Mouse (Mus musculus): ENCODE measurements around the gene Gab2.

The Gab2 gene

DNA sequence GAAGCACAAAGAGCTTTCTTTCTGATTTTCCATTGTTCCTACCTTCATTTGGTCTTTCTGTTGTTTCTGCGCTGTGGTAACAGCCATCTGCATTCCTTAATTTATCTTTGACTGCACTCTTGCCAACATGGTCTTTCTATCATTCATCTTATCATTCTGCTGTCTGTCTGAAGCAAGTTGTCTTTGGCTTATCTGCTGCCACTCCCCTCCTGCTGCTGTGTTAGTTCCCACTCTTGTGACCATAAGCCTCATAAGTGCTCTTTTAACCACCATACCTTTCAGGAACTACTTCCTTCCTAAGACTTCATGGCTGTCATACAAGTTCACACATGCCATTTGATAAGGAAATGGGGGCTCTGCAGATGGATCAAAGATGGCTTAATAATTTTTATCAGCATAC lies 102.6 kb downstream of the Gab2 start:
- TF ChIP-seq GATA4 (IDR thresholded peaks at IDR 0.05; ENCODE audit: insufficient replicate concordance, low read length), result no peak

DNA sequence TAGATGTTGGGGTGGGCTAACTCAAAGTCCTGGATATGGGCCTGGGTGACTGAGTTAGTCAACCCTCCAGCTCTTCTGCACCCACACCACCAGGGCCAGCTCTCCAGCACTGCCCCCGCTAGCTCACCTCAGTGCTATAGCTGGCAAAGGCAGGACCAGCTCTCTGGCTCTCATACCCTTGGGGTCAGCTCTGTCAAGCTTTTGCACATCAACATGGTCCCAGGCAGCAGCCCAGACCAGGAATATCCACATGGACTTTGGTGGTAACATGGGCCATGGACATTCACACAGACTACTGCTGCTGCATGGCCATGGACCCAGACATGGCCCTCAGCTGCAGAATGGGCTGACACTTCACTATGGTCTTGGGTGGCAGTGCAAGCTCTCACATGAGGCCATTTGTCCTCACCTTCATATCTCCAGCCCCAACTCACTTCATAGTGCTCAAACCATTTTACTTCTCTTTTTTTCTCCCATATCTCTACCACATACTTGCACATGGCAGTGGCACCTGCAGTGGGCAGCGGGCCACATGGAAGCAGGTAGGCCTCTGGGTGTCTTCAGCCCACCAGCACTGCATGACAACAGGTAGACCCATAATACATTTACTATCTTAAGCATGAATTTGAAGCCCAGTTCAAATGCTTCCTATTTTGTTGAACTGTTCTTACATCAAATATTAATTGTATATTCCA lies 106.1 kb downstream of the Gab2 start:
- no peak for TF ChIP-seq GATA4 (IDR thresholded peaks at IDR 0.05; ENCODE audit: insufficient replicate concordance, low read length)

DNA sequence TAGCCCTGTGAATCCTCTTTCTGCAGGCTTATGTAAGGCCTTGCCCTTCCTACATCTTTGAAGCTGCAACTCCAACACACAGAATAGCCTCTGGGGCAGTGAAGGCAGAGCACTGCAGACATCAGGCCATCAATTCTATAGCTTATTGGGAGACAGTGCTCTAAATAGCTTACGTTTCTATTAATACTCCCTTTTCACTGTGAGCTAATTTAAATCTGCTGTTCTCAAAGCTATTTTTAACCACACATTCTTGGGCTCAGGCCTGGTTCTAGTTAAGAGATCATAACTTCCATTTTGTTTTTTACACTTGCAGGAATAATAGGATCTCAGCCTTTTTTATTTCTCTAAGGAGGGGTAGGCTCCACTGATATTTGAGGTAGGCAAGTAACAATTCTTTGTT lies 107.7 kb downstream of the Gab2 start:
- TF ChIP-seq GATA4 (IDR thresholded peaks at IDR 0.05; ENCODE audit: insufficient replicate concordance, low read length), result no peak

DNA sequence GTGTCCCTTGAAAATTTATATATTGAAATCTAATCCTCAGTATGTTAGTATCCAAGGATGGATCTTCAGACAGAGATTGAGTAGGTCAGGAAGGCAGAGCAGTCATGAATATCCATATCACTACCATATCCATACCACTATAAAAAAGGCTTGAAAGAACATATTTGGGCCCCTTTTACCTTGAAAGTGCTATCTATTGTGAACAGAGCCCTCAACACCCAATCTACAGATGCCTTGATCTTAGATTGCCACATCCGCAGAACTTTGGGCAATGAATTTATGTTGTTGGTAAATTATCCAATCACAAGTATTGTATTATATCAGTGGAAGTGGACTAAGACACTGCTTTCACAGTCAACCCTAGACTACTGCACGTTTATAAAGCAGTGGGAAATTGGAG lies 122.5 kb downstream of the Gab2 start:
- no peak for TF ChIP-seq GATA4 (IDR thresholded peaks at IDR 0.05; ENCODE audit: insufficient replicate concordance, low read length)

DNA sequence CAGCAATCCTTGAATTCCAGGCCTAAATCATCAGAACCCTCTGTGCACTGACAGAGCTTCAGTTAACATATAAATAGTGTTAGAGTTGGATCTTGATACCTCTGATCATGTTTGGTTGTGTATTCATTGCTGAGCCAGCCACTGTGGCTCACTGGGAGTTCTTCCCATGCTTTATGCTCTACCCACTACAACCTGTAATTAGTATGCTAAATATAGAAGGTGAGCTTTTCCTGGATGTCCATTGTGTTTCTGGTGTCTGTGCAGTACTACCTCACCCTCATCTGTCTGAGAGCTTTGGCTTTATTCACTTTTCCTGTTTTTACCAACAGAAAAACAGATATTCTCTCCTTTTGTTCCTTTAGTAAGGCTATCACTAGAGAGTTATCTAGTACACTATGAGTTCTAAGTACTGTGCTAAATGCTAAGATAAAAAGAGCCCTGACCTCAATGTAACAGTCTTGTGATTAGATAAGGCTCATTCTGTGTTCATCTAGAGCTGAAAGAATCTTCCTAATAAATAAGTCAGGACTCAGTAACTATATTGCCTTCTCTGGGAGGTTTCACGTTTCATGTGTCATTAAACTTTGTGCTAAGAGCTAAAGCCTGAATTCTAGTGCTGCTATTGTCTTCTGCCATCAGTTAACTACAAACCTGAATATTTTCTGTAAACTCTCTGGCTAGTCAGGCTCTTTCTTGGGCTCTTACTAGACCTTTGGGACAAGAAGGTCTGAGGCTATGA lies 127.6 kb downstream of the Gab2 start:
- TF ChIP-seq GATA4 (IDR thresholded peaks at IDR 0.05; ENCODE audit: insufficient replicate concordance, low read length), result 0 out of 2 replicates have a peak, but pooled peaks have one; percentile 12

DNA sequence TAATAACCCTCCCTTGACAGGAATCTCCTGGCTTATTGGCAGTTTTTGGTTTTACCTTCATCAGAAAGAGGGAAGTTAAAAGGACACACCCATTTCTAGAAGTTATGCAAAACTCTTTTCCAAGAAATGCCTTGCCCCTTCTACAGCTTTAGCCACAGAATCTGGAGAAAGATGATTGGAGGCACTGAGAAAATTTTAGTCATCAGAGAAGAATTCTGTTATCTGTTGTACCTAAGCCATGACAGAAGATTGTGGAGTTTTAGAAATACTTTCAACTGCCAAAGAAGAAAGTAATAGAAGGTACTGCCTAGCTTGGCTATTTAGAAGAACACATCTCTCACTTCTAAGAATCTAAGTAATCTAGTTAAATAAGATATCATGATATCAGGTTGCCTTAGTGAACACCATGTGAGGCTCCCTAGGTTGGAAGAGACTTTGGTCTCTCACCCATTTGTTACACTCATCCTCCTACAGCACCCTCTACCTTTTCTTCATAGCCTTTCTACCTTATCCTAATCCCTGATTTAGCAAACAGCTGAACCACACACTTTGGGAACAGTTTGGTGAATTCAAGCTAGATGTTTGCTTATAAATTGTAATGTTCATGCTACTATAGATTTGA lies 128.8 kb downstream of the Gab2 start:
- TF ChIP-seq GATA4 (IDR thresholded peaks at IDR 0.05; ENCODE audit: insufficient replicate concordance, low read length), result no peak

DNA sequence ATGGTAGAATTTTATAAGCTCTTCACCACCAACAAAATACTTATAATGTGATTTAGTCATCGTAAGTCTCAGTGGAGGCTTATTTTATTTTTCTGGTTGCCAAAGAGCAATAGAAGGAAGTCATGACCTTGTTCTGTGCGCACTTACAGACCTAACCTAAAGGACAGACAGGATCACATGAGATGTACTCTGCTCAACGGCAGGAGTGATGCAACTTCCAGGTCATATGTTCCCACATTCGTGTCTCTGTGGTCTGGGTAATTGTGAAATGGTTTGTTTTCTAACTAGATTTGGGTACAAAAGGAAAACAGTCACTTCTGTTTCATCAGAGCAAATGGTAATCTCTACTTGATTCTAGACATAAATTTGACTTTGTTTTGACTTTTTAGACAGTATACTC lies 129.7 kb downstream of the Gab2 start:
- TF ChIP-seq GATA4 (IDR thresholded peaks at IDR 0.05; ENCODE audit: insufficient replicate concordance, low read length), result no peak

DNA sequence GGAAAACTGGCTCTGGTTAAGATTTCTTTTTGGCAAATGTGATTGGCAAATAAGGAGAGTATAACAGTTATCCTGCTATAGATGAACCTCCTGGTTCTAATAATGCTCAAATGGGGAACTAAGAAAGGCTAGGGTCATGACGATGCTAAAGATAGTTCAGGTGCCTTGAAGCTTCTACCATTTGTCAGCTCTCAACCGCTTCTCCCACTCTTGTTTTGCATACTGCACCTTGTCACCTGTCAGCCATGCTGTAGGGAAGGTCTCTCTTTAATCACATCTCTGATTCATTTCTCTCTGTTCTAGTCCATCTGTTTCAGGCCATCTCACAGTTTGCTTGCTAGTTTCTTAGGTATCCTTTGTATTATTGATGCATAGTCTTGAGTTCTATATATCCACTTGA lies 142.4 kb downstream of the Gab2 start:
- TF ChIP-seq GATA4 (IDR thresholded peaks at IDR 0.05; ENCODE audit: insufficient replicate concordance, low read length), result no peak

DNA sequence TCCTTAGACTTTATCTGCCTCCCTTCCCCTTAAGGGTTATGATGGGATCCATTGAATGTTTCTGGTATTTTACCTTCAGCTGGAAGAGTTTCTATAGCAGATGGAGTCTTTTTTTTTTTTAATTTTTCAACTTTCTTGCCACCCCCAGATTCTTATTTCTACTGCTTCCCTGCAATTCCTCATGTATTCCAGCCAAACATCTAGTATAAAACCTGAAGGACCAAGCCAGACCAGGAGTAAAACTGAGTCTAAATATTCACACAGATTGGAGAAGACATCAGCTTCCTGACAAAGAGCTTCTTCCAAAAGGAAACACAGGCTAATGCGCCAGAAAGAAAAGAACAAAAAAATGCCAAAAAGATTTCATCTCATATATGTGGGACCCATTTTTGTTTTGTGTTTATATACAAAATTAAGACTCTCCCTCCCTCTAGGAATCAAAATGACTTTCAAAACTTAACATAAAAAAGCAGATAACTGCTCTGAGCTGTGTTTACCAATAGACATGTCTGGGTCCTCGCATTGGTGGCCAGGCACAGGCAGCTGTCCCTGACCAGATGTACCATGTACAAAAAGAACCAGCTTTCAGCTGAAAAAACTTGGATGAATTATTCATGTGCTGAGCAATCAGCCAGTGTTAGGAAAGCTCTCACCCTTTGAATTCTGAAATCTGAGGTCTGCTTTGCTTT lies 164.0 kb downstream of the Gab2 start:
- no peak for TF ChIP-seq GATA4 (IDR thresholded peaks at IDR 0.05; ENCODE audit: insufficient replicate concordance, low read length)

DNA sequence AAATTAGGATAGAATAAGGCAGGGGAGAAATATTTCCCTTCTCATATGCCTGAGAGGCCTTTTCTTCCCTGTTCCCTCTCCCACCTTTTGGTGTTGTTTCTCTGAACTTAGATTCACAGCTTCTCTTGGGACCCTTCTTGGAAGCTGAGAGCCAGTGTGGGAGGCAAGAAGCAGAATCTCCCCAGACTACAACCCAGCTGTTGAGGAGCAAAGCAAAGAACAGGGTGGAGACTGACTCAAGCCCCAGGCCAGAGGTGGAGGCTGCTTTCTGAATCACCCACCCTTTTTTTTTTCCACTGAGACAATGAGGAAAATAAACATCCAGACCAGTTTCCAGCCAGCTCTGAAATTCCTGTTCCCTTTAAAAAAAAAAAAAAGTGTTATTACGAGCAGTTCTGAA lies 166.3 kb downstream of the Gab2 start:
- no peak for TF ChIP-seq GATA4 (IDR thresholded peaks at IDR 0.05; ENCODE audit: insufficient replicate concordance, low read length)

DNA sequence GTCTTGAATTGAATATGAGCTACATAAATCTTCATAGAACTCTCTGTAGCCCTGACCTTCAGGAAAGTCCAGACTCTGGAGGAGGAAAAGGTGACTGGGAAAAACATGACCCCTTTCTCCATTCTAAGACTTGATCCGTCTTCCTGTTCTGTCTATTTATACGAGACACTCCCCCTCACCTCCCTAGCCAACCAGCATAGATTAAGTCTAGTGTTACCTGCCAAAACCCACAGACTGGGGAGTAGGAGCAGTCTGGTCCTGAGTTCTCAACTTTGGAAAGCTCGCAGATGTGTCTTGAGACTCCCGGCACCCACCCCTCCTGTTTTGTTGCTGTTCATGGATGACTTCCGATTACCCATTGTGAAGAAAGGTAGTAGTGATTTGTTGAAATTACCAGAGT lies 166.8 kb downstream of the Gab2 start:
- no peak for TF ChIP-seq GATA4 (IDR thresholded peaks at IDR 0.05; ENCODE audit: insufficient replicate concordance, low read length)

DNA sequence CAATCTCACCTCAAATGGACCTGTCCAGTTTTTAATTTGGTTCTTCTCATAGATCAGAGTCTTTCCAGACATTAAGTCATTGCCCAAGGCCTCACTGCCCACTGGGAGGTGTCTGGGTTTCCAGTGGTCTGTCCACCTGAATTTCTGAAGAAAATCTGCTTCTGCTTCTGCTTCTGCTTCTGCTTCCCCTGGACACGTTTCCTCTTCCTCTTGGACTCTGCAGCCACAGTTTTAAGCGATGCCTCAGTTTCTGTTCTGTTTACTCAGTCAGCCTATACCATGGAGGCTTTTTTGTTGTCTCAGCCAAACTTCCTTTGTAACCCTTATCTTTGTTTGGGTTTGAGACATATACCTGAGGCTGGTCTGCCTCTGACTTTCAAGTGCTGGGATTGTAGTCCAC lies 170.3 kb downstream of the Gab2 start:
- TF ChIP-seq GATA4 (IDR thresholded peaks at IDR 0.05; ENCODE audit: insufficient replicate concordance, low read length), result no peak

DNA sequence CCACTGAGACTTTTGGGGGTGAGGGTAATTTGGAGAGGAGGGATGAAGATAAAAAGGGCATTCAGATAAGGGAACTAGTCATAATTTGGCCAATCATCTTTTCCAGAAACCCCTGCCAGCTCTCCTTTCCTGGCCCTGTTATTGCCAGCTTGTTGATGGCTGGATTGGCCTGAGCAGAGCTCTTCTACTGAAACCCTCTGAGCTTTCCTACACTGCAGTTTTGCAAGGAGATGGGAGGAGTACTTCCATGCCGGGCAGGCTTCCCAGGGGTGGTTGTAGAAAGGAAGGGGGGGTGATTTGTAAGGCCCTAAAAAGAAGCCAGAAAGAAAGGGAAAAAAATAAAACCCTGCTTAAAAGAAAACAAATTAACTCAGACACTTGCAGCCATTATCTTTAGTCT lies 181.2 kb downstream of the Gab2 start:
- no peak for TF ChIP-seq GATA4 (IDR thresholded peaks at IDR 0.05; ENCODE audit: insufficient replicate concordance, low read length)

DNA sequence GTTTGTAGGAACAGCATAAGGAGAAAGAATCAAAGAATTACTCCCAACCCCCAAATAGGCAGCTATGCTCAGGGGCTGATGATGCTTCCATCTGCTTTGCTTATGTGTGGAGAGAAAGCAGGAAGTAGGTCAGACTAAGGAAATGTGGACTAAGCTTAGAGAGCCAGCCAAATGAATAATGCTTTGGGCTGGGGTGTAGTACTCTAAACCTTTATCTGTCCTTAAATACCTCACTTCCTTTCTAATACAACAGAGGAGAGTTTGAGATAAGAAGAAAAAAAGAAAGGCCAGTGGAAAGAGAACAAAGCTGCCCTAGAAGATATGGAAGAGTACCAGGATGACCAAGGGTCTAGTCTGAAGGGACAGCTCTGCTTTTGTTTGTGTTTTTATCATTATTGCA lies 189.0 kb downstream of the Gab2 start:
- peak; percentile 29; the same call in 1 of the 2 replicates for TF ChIP-seq GATA4 (IDR thresholded peaks at IDR 0.05; ENCODE audit: insufficient replicate concordance, low read length)

DNA sequence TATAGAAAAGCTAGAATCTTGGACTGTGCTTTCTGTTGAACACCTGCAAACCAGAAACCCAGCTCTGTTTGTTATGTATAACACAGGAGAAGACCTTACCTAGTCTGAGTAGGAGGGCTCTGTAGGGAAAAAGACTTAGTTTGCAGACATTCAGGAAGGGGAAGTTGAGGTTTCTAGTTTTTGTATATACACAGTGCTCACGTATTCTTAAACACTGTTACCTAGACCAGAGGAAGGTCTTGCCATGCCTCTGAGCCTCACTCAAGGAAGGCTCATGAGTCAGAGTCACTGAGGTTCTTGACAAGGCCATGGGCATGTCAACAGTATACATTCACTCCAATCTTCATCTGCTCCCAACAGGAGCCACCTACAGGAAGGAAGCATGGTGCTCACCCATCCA lies 189.7 kb downstream of the Gab2 start:
- no peak for TF ChIP-seq GATA4 (IDR thresholded peaks at IDR 0.05; ENCODE audit: insufficient replicate concordance, low read length)

DNA sequence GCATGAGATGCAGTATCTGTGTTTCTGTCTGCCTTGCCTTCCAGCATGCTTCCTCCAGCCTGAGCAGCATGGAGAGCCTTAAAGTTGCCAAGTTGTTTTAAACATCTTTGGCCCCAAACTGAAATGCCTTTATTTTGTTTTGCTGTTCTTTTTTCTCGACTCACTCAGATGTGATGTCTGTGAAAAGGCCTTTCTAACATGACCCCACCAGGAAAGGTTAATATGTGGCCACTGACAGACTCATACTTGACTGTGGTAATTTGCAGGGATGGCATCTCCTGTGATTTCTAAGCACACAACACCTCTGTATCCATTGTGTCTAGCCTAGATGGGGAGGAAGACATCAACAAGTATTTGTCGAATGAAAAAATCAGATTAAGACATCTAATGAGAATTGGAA lies 215.6 kb downstream of the Gab2 start:
- TF ChIP-seq GATA4 (IDR thresholded peaks at IDR 0.05; ENCODE audit: insufficient replicate concordance, low read length), result no peak

All from liver, adult (tissue).